Mouse (Mus musculus) CH12.LX (cell line): Measurements from ENCODE around the gene Spns3. TPM values are rescaled to one million over a fixed set of nuclear protein-coding genes. Genes with fewer than 3 reads are reported as not detected.

Source experiments
- DNase-seq: peaks from one replicate; pipeline ENCODE4 v3.0.0-alpha.2; 2013; ENCODE audit errors: extremely low read depth
- H3K27ac ChIP-seq: 2 replicates; pipeline ENCODE4 v1.5.1; 2012; ENCODE audit warnings: low read depth, mild to moderate bottlenecking, control low read depth, moderate library complexity; ENCODE audit not compliant: insufficient read depth
- H3K27me3 ChIP-seq: replicated peaks from 2 replicates; pipeline ENCODE3; 2012; ENCODE audit warnings: inconsistent platforms
- H3K36me3 ChIP-seq, 2 experiments: replicated peaks in 1 of 2; 2 replicates each; pipeline versions ENCODE3 to v1.6.1; 2012; ENCODE audit warnings: inconsistent platforms in 1 of 2, low read length in 1 of 2, mild to moderate bottlenecking in 1 of 2, mixed read lengths in 1 of 2, moderate library complexity in 1 of 2; ENCODE audit not compliant: control insufficient read depth in 1 of 2, insufficient read depth in 1 of 2
- H3K4me1 ChIP-seq, 2 experiments: 2 replicates each; pipeline ENCODE4 v1.6.1; 2012; ENCODE audit warnings: inconsistent platforms in 1 of 2, moderate library complexity in 1 of 2; ENCODE audit not compliant: insufficient read depth in 2 of 2, control insufficient read depth in 1 of 2
- H3K4me2 ChIP-seq: 2 replicates; pipeline ENCODE4 v1.6.1; 2012; ENCODE audit warnings: low read depth, mild to moderate bottlenecking, control low read depth; ENCODE audit not compliant: poor library complexity, insufficient read depth, severe bottlenecking
- H3K4me3 ChIP-seq, 3 experiments: fragments of 150-350 bp in 1 of 3; sonication (generic) in 1 of 3; replicated peaks in 1 of 3; 2 replicates each; pipeline versions ENCODE3 to v1.5.1; 2011 to 2012; ENCODE audit warnings: low read depth in 2 of 3, low read length in 2 of 3, mild to moderate bottlenecking in 2 of 3, moderate library complexity in 2 of 3, control low read depth in 1 of 3, improper control_type of control experiment in 1 of 3, inconsistent platforms in 1 of 3, mixed read lengths in 1 of 3; ENCODE audit not compliant: poor library complexity in 1 of 3
- H3K79me2 ChIP-seq: replicated peaks from 2 replicates; pipeline ENCODE4 v1.6.1; 2012; ENCODE audit warnings: mild to moderate bottlenecking, moderate library complexity; ENCODE audit not compliant: control insufficient read depth, poor library complexity, insufficient read depth, severe bottlenecking; ENCODE audit errors: extremely low read depth
- H3K9ac ChIP-seq: 2 replicates; pipeline ENCODE4 v1.6.1; 2012; ENCODE audit warnings: low read depth, mild to moderate bottlenecking, control low read depth, moderate library complexity; ENCODE audit not compliant: insufficient read depth
- H3K9me3 ChIP-seq: replicated peaks from 2 replicates; pipeline ENCODE3; 2012; ENCODE audit warnings: low read length, inconsistent platforms, mixed read lengths
- BHLHE40 ChIP-seq: IDR thresholded peaks from 2 replicates; pipeline ENCODE4 v1.6.1; 2011; ENCODE audit warnings: mild to moderate bottlenecking, low read depth, low read length, improper control_type of control experiment
- CHD1 ChIP-seq: IDR thresholded peaks from 2 replicates; pipeline ENCODE4 v1.6.1; 2012; ENCODE audit warnings: low read depth, low read length, improper control_type of control experiment, inconsistent platforms
- CHD2 ChIP-seq: IDR thresholded peaks from 2 replicates; pipeline ENCODE4 v1.6.1; 2011; ENCODE audit warnings: low read length, improper control_type of control experiment
- CTCF ChIP-seq, 2 experiments: IDR thresholded peaks in 1 of 2; conservative IDR thresholded peaks in 1 of 2; 2 replicates each; pipeline ENCODE4 v1.5.1; 2011 to 2012; ENCODE audit warnings: low read depth in 2 of 2, low read length in 2 of 2, improper control_type of control experiment in 1 of 2, inconsistent platforms in 1 of 2, mild to moderate bottlenecking in 1 of 2, moderate library complexity in 1 of 2
- ELF1 ChIP-seq: IDR thresholded peaks from 2 replicates; pipeline ENCODE4 v1.6.1; 2014; ENCODE audit warnings: low read depth, mild to moderate bottlenecking, inconsistent platforms, low read length, improper control_type of control experiment
- EP300 ChIP-seq: IDR thresholded peaks from 2 replicates; pipeline ENCODE4 v1.6.1; 2011; ENCODE audit warnings: low read length, improper control_type of control experiment
- ETS1 ChIP-seq: conservative IDR thresholded peaks from 2 replicates; pipeline ENCODE4 v1.6.1; 2012; ENCODE audit warnings: low read depth, mild to moderate bottlenecking, inconsistent platforms, low read length, improper control_type of control experiment, moderate library complexity
- GABPA ChIP-seq: IDR thresholded peaks from 2 replicates; pipeline ENCODE4 v1.6.1; 2012; ENCODE audit warnings: low read depth, low read length, improper control_type of control experiment, inconsistent platforms; ENCODE audit not compliant: insufficient replicate concordance
- HCFC1 ChIP-seq: IDR thresholded peaks from 2 replicates; pipeline ENCODE4 v1.6.1; 2012; ENCODE audit warnings: low read depth, mild to moderate bottlenecking, inconsistent platforms, low read length, improper control_type of control experiment
- IRF4 ChIP-seq: IDR thresholded peaks from 2 replicates; pipeline ENCODE4 v1.6.1; 2014; ENCODE audit warnings: low read depth, mild to moderate bottlenecking, inconsistent platforms, low read length, improper control_type of control experiment
- KAT2A ChIP-seq: IDR thresholded peaks from 2 replicates; pipeline ENCODE4 v1.6.1; 2012; ENCODE audit warnings: low read length, improper control_type of control experiment, inconsistent platforms; ENCODE audit not compliant: insufficient replicate concordance
- MAFK ChIP-seq: IDR thresholded peaks from 2 replicates; pipeline ENCODE4 v1.6.1; 2011; ENCODE audit warnings: low read length, improper control_type of control experiment; ENCODE audit not compliant: insufficient replicate concordance
- MAX ChIP-seq: IDR thresholded peaks from 2 replicates; pipeline ENCODE4 v1.6.1; 2011; ENCODE audit warnings: low read length, improper control_type of control experiment
- MAZ ChIP-seq: IDR thresholded peaks from 2 replicates; pipeline ENCODE4 v1.6.1; 2012; ENCODE audit warnings: low read depth, mild to moderate bottlenecking, inconsistent platforms, low read length, improper control_type of control experiment, moderate library complexity
- MEF2A ChIP-seq: IDR thresholded peaks from 2 replicates; pipeline ENCODE4 v1.6.1; 2014; ENCODE audit warnings: low read depth, mild to moderate bottlenecking, inconsistent platforms, low read length, improper control_type of control experiment, borderline replicate concordance
- MXI1 ChIP-seq: IDR thresholded peaks from 2 replicates; pipeline ENCODE4 v1.6.1; 2011; ENCODE audit warnings: mild to moderate bottlenecking, low read depth, low read length, improper control_type of control experiment
- NELFE ChIP-seq: IDR thresholded peaks from 2 replicates; pipeline ENCODE4 v1.6.1; 2011; ENCODE audit warnings: low read depth, low read length, improper control_type of control experiment
- NRF1 ChIP-seq: IDR thresholded peaks from 2 replicates; pipeline ENCODE4 v1.6.1; 2014; ENCODE audit warnings: low read depth, mild to moderate bottlenecking, inconsistent platforms, low read length, improper control_type of control experiment, moderate library complexity
- PAX5 ChIP-seq: IDR thresholded peaks from 2 replicates; pipeline ENCODE4 v1.6.1; 2012; ENCODE audit warnings: low read length, inconsistent platforms, mixed read lengths
- POLR2A ChIP-seq: IDR thresholded peaks from 2 replicates; pipeline ENCODE4 v1.6.1; 2011; ENCODE audit warnings: low read depth, mild to moderate bottlenecking, improper control_type of control experiment, low read length
- POLR2AphosphoS2 ChIP-seq: IDR thresholded peaks from 2 replicates; pipeline ENCODE4 v1.6.1; 2011; ENCODE audit warnings: low read depth, low read length, improper control_type of control experiment
- RCOR1 ChIP-seq: conservative IDR thresholded peaks from 2 replicates; pipeline ENCODE4 v1.6.1; 2012; ENCODE audit warnings: low read depth, mild to moderate bottlenecking, inconsistent platforms, low read length, improper control_type of control experiment
- SMC3 ChIP-seq: IDR thresholded peaks from 2 replicates; pipeline ENCODE4 v1.6.1; 2011; ENCODE audit warnings: low read depth, low read length, improper control_type of control experiment
- TBP ChIP-seq: conservative IDR thresholded peaks from 2 replicates; pipeline ENCODE4 v1.6.1; 2011; ENCODE audit warnings: low read depth, low read length, improper control_type of control experiment
- TCF12 ChIP-seq: IDR thresholded peaks from 2 replicates; pipeline ENCODE4 v1.6.1; 2014; ENCODE audit warnings: low read depth, mild to moderate bottlenecking, inconsistent platforms, low read length, improper control_type of control experiment
- UBTF ChIP-seq: IDR thresholded peaks from 2 replicates; pipeline ENCODE4 v1.6.1; 2012; ENCODE audit warnings: low read depth, mild to moderate bottlenecking, inconsistent platforms, low read length, improper control_type of control experiment, moderate library complexity
- USF1 ChIP-seq: IDR thresholded peaks from 2 replicates; pipeline ENCODE4 v1.6.1; 2014; ENCODE audit warnings: low read depth, mild to moderate bottlenecking, inconsistent platforms, low read length, improper control_type of control experiment
- USF2 ChIP-seq: conservative IDR thresholded peaks from 2 replicates; pipeline ENCODE4 v1.6.1; 2011; ENCODE audit warnings: low read depth, low read length, improper control_type of control experiment
- ZC3H11A ChIP-seq: IDR thresholded peaks from 2 replicates; pipeline ENCODE4 v1.6.1; 2012; ENCODE audit warnings: low read depth, mild to moderate bottlenecking, inconsistent platforms, low read length, improper control_type of control experiment
- ZMIZ1 ChIP-seq: IDR thresholded peaks from 2 replicates; pipeline ENCODE4 v1.6.1; 2012; ENCODE audit warnings: low read depth, mild to moderate bottlenecking, inconsistent platforms, low read length, improper control_type of control experiment
- ZNF384 ChIP-seq: IDR thresholded peaks from 2 replicates; pipeline ENCODE4 v1.6.1; 2012; ENCODE audit warnings: low read depth, low read length, improper control_type of control experiment, inconsistent platforms
- dilution Hi-C: fragments of 300-500 bp; cut with MboI; formaldehyde crosslinking; loops from 2 replicates; pipeline ENCODE4 v1.14.3; 2020; ENCODE audit warnings: low sequenced_read_pairs; ENCODE audit not compliant: extremely low pct_unique_long_range_greater_than_20kb, extremely low pct_ligation_motif_present
- in situ Hi-C: fragments of 300-500 bp; cut with MboI; formaldehyde crosslinking; loops from 3 replicates; pipeline ENCODE4 v1.14.3; 2019; ENCODE audit warnings: low sequenced_read_pairs, low pct_ligation_motif_present, low pct_unique_long_range_greater_than_20kb, mixed read lengths
- polyA plus RNA-seq: library from polyadenylated mRNA; unstranded; fragments of >175 nt; gene quantifications from 2 replicates; pipeline ENCODE4 v1.2.1, GENCODE M21; 2012; ENCODE audit warnings: low read depth; ENCODE audit not compliant: insufficient read length
- total RNA-seq, 2 experiments: library from RNA; depleted of rRNA; stranded (reverse); fragments of 300-350 nt in 1 of 2; fragments of >200 nt in 1 of 2; gene quantifications; 2 replicates each; pipeline ENCODE4 v1.2.3; 2012 to 2014

The Spns3 gene
- total and polyA plus RNA-seq, 3 experiments: 0.21 to 1.8 (median 1.0) TPM

GRCm38 (mm10) chr11:72538811-72539210 is 11.5 kb downstream of the Spns3 start:
- Histone ChIP-seq H3K9me3 (peaks cover 3% of the 10 kb centered on the region), H3K27ac (no peak overlapping the region), H3K4me2 (no peak overlapping the region), H3K9ac (no peak overlapping the region), H3K79me2 (no peaks in the 10 kb centered on the region), H3K27me3 (no peaks in the 10 kb centered on the region), H3K4me3 (no peak overlapping the region), H3K4me1 (peaks cover 35 to 62% of the 10 kb centered on the region in 2 experiments), H3K36me3 (no peaks in the 10 kb centered on the region)
- dilution Hi-C loops: no loop called here
- in situ Hi-C loops: loop anchor here (5.0 to 25.0 kb wide), 2 partner anchors 82 to 327 kb away; partner anchors contain the start of genes 4933427D14Rik, Gm43951, Med31 and Txndc17
- no peak for TF ChIP-seq ZMIZ1
- TF ChIP-seq TCF12: no peak
- TF ChIP-seq MAFK: no peak
- no peak for TF ChIP-seq MAX
- no peak for TF ChIP-seq ZNF384
- TF ChIP-seq USF2: no peak
- no peak for TF ChIP-seq CTCF (conservative IDR thresholded peaks at IDR 0.05 in 1 of 2, IDR thresholded peaks at IDR 0.05 in 1 of 2; ENCODE audit: low read depth in 2 of 2, low read length in 2 of 2)
- TF ChIP-seq CHD2: no peak
- no peak for TF ChIP-seq NELFE
- no peak for TF ChIP-seq ETS1
- no peak for TF ChIP-seq MXI1
- TF ChIP-seq UBTF: no peak
- no peak for TF ChIP-seq EP300
- no peak for TF ChIP-seq NRF1
- no peak for TF ChIP-seq RCOR1
- TF ChIP-seq BHLHE40: no peak
- no peak for TF ChIP-seq KAT2A
- TF ChIP-seq, all 38 proteins: peak for 0
- no peak for DNase-seq

GRCm38 (mm10) chr11:72538037-72538755 is 12.1 kb downstream of the Spns3 start:
- Histone ChIP-seq H3K79me2 (no peaks in the 10 kb centered on the region), H3K27ac (no peak overlapping the region), H3K4me1 (peaks cover 35 to 62% of the 10 kb centered on the region in 2 experiments), H3K9ac (no peak overlapping the region), H3K36me3 (no peaks in the 10 kb centered on the region), H3K9me3 (peaks cover 3% of the 10 kb centered on the region), H3K27me3 (no peaks in the 10 kb centered on the region), H3K4me3 (no peak overlapping the region), H3K4me2 (peak overlapping the region; percentile 52)
- dilution Hi-C loops (no loop called here), in situ Hi-C loops (loop anchor here (5.0 to 25.0 kb wide), 2 partner anchors 81 to 326 kb away; partner anchors contain the start of genes 4933427D14Rik, Gm43951, Med31 and Txndc17)
- peak; percentile 95 for DNase-seq
- TF ChIP-seq HCFC1: peak; percentile 57
- TF ChIP-seq MAFK: peak; percentile 80
- peak; percentile 97; the same call in 1 of the 2 replicates for TF ChIP-seq RCOR1
- peak; percentile 100 for TF ChIP-seq IRF4
- TF ChIP-seq POLR2AphosphoS2: no peak
- no peak for TF ChIP-seq CTCF (conservative IDR thresholded peaks at IDR 0.05 in 1 of 2, IDR thresholded peaks at IDR 0.05 in 1 of 2; ENCODE audit: low read depth in 2 of 2, low read length in 2 of 2)
- peak; percentile 93 for TF ChIP-seq MAZ
- TF ChIP-seq ETS1: peak; percentile 91
- no peak for TF ChIP-seq ZC3H11A
- TF ChIP-seq MEF2A: peak; percentile 92
- TF ChIP-seq GABPA: no peak
- no peak for TF ChIP-seq PAX5
- TF ChIP-seq CHD1: no peak
- TF ChIP-seq ELF1: peak; percentile 49; the same call in 1 of the 2 replicates
- TF ChIP-seq POLR2A: peak; percentile 34; the same call in 1 of the 2 replicates
- peak; percentile 96 for TF ChIP-seq CHD2
- TF ChIP-seq BHLHE40: peak; percentile 83
- TF ChIP-seq SMC3: peak; percentile 37
- TF ChIP-seq USF1: no peak
- peak; percentile 51; the same call in 1 of the 2 replicates for TF ChIP-seq TBP
